Mouse (Mus musculus) intestine, embryonic 16.5 days (tissue): ENCODE data around the gene Taf3. TPM values are rescaled to one million over a fixed set of nuclear protein-coding genes. Genes with fewer than 3 reads are reported as not detected.

Source experiments
- ATAC-seq: fragments of 200-750 bp; cut with Nextera tagmentation; 2 replicates; pipeline ENCODE4 v1.8.0; 2017; ENCODE audit warnings: moderate TSS enrichment, moderate library complexity
- H3K27ac ChIP-seq: fragments of 300-500 bp; sonication (generic); 2 replicates; pipeline ENCODE4 v1.5.1; 2014; ENCODE audit warnings: mild to moderate bottlenecking, low read length
- H3K27me3 ChIP-seq: fragments of 300-500 bp; sonication (generic); replicated peaks from 2 replicates; pipeline ENCODE4 v1.6.1; 2014; ENCODE audit warnings: low read length, control low read depth, mixed read lengths; ENCODE audit not compliant: control insufficient read depth, insufficient read depth
- H3K36me3 ChIP-seq: fragments of 300-500 bp; sonication (generic); 2 replicates; pipeline ENCODE4 v1.6.1; 2014; ENCODE audit warnings: low read length, control low read depth; ENCODE audit not compliant: control insufficient read depth, insufficient read depth
- H3K4me1 ChIP-seq: fragments of 300-500 bp; sonication (generic); 2 replicates; pipeline ENCODE4 v1.6.1; 2014; ENCODE audit warnings: low read length, control low read depth, mixed read lengths; ENCODE audit not compliant: control insufficient read depth, insufficient read depth
- H3K4me2 ChIP-seq: fragments of 300-500 bp; sonication (generic); 2 replicates; pipeline ENCODE4 v1.6.1; 2014; ENCODE audit warnings: low read depth, low read length, control low read depth
- H3K4me3 ChIP-seq: fragments of 300-500 bp; sonication (generic); 2 replicates; pipeline ENCODE4 v1.5.1; 2014; ENCODE audit warnings: mild to moderate bottlenecking, low read length
- H3K9ac ChIP-seq: fragments of 300-500 bp; sonication (generic); 2 replicates; pipeline ENCODE4 v1.6.1; 2014; ENCODE audit warnings: low read depth, low read length
- H3K9me3 ChIP-seq: fragments of 300-500 bp; sonication (generic); 2 replicates; pipeline ENCODE4 v1.6.1; 2016; ENCODE audit warnings: low read length, control low read depth; ENCODE audit not compliant: control insufficient read depth
- WGBS: fragments of 180-500 bp; shearing (Covaris S2); extraction: QIAGEN DNeasy Blood & Tissue Kit; methylation state at CpG from one replicate; pipeline ENCODE4 v1.1.7; 2014; 5-methylcytosine and 5-hydroxymethylcytosine counted together
- polyA plus RNA-seq: library from polyadenylated mRNA; unstranded; fragments of >200 nt; fragmentation: Nextera tagmentation; extraction: Ambion mirVana; gene quantifications from 2 replicates; pipeline ENCODE4 v1.2.1, GENCODE M21; 2015

Taf3 gene
- polyA plus RNA-seq, 1 experiment from 2014 or later: 8.9 TPM

DNA sequence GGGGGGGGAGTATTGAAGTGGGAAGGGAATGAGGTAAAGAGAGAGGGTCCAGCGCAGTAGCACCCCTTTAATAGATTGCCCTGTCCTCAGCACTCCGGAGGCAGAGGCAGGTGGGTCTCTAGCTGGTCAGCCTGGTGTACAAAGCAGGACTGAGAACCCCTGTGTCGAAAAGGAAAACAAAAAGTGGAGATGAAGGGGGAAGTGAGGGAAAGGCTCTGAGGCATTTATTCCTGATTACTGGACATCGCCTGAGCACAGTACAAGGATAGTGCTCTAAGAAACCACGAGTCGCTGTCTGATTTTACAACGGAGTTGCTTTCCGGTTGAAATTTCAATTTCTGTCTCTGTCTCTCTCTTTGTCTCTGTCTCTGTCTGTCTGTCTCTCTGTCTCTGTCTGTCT is 158.1 kb downstream of the Taf3 start:
- 5% methylated on average over 8 of the region's 8 CpGs for WGBS
- Histone ChIP-seq H3K4me1 (0 out of 2 replicates have a peak, but pooled peaks cover 4% of the 10 kb centered on the region), H3K9me3 (no peaks in the 10 kb centered on the region), H3K36me3 (no peaks in the 10 kb centered on the region), H3K4me3 (no peak overlapping the region), H3K9ac (no peak overlapping the region), H3K27ac (no peak overlapping the region), H3K4me2 (no peak overlapping the region), H3K27me3 (peaks cover 82% of the 10 kb centered on the region)
- no peak for ATAC-seq

DNA sequence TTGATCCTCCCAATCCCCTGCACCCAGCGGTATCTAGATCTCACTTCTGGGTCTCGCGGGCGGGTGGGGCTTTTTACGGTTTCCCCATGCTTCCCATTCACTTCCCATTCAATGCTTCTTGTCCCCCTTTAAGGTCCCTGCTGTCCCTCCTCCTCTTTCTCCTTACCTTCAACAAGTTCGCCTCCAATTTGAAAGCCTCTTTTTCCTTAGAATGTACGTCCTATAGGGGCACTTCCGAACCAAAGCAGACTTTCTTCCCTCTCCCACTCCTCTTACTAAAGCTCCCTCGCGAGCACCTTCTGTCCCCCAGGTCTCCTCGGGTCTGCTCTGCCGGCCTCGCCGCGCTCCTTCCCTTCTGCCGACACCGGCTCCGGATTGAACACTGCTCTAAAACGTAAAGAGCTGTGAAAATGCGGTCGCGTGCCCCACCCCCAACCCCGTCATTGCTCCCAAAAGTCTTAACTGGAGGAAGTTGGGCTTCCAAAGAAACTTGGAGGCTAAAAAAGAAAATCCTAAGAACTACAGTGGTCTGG is 158.7 kb downstream of the Taf3 start, which contains the start of gene Gata3:
Gata3 (minus strand) TSS at position 384 of the 533 bp plus-strand sequence.
- Histone ChIP-seq H3K36me3 (no peaks in the 10 kb centered on the region), H3K4me1 (0 out of 2 replicates have a peak, but pooled peaks cover 4% of the 10 kb centered on the region), H3K9me3 (no peaks in the 10 kb centered on the region), H3K4me2 (peak within 1 kb of the TSS; percentile 39), H3K27me3 (peaks cover 83% of the 10 kb centered on the region), H3K9ac (no peak within 1 kb of the TSS), H3K27ac (no peak within 1 kb of the TSS), H3K4me3 (peak within 1 kb of the TSS; percentile 31)
- WGBS: 1% methylated on average over 23 of the region's 23 CpGs
- ATAC-seq: peak; percentile 12; the same call in 1 of the 2 replicates

DNA sequence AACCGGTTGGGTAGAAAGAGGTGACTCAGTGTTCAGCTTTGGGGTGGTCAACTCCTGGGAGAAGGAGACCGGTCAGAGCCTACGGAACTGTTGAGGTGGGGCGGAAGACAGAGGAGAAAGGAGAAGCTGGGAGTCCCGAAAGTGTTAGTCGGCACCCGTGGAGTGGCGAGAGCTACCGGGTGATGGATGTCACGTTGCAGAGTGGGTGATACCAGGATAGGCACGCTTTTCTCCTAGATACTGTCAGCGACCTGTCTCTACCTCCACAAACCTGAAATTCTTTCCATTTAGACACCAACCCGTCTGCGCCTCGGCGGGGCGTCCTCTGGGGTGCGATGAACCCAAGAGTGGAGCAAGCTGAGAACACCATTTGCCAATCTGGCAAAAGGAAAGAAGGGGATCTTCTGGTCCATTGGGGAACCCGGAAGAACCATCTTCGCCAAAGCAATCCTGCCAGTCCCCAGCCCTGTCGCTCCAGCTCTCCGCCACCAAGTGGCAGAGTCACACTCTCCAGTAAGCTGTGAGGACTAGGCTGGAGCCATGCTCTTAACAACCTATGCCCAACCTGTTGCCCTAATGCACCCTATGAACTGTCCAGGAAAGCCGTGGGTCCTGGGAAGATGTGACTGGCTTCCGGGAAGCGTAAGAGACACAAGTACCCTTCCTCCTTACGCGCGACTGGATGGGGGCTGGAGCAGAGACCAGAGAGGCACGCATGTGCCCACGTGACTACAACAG is 159.3 kb downstream of the Taf3 start, which contains the start of gene 9230102O04Rik:
9230102O04Rik (minus strand) TSS at position 628 of the 738 bp plus-strand sequence.
- H3K9me3 ChIP-seq: no peaks in the 10 kb centered on the region
- H3K4me2 ChIP-seq: peak within 1 kb of the TSS; percentile 39
- under 1% methylated on average over 30 of the region's 30 CpGs for WGBS
- peak; percentile 92 for ATAC-seq
- no peaks in the 10 kb centered on the region for H3K36me3 ChIP-seq
- no peak within 1 kb of the TSS for H3K27ac ChIP-seq
- no peak within 1 kb of the TSS for H3K9ac ChIP-seq
- H3K4me1 ChIP-seq: 0 out of 2 replicates have a peak, but pooled peaks cover 4% of the 10 kb centered on the region
- peaks cover 83% of the 10 kb centered on the region for H3K27me3 ChIP-seq
- H3K4me3 ChIP-seq: peak within 1 kb of the TSS; percentile 31

DNA sequence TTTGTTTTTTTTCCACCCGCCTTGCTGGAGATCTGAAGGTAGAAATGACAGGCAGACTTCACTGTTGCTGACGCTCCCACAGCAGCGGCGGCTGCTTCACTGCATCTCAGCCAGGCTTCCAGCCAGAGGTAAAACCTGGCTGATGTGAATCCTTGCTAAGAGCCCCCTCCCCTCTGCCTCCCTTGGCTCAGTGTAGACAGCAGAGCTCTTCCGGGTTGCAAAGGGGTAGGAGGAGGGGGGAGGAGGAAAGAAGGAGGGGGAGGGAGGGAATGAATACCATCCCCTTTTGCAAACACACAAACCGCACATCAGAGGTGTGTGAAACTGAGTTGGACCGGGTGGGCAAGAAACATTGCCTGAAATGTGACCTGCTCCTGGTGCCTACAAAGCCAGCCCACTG is 160.8 kb downstream of the Taf3 start:
- Histone ChIP-seq H3K27me3 (peaks cover 74% of the 10 kb centered on the region), H3K4me3 (no peak overlapping the region), H3K4me1 (0 out of 2 replicates have a peak, but pooled peaks cover 8% of the 10 kb centered on the region), H3K27ac (no peak overlapping the region), H3K4me2 (no peak overlapping the region), H3K9me3 (no peaks in the 10 kb centered on the region), H3K36me3 (no peaks in the 10 kb centered on the region), H3K9ac (no peak overlapping the region)
- WGBS: under 1% methylated on average over 7 of the region's 7 CpGs
- no peak for ATAC-seq

DNA sequence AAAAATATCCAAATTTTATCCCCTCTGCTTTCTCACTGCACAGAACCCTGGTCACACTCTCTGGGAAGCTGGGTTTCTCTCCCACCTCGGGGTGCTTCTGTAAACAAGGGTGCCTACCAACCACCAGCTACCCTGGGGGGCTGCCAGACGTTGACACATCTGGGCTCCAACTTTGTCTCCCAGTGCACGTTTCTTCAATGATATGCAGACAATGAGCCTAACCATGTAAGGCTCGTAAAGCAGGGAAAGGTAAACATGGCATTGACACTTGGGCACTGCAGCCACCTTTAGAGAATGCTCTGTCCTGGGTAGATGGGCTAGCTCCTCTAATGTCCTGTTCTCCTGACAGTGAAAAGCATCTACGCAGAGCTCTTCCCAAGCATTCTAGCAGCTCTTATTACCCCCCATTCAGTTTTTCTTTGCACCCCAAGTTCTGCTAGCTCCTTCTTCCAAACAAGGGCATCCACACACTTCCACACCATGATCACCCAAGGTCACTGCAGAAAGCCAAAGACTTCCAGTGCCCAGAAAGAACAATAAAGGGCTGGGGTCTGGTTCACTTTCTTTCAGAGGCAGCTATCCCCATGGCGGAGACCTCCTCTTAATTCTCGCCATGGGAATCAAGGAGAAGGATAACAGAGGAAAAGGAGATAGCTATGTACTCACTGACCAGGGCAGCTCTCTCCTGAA is 161.3 kb downstream of the Taf3 start:
- Histone ChIP-seq H3K9me3 (no peaks in the 10 kb centered on the region), H3K27ac (no peak overlapping the region), H3K9ac (no peak overlapping the region), H3K27me3 (peaks cover 76% of the 10 kb centered on the region), H3K4me3 (no peak overlapping the region), H3K36me3 (no peaks in the 10 kb centered on the region), H3K4me1 (peaks cover 13% of the 10 kb centered on the region; the same call in 1 of the 2 replicates), H3K4me2 (no peak overlapping the region)
- ATAC-seq: no peak
- 5% methylated on average over 7 of the region's 7 CpGs for WGBS

DNA sequence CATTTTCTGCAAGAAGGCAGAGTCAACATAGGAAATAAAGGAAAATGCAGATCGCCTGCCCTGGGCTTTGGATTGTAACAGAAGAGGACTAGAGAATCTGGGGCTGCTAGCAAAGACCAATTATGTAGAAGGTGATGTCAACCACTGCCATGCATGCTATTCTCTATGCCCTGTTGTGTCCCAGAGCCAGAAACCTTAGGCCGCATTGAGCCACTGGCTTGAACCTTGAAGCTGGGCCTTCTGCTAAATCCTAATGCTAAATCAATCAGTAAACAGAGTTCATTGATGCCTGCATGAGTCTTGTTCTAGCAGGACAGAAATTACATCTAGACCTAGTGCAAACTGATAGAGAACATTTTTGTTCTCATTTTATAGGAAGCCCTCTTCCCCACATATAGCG is 162.4 kb downstream of the Taf3 start:
- Histone ChIP-seq H3K4me3 (no peak overlapping the region), H3K27ac (no peak overlapping the region), H3K9ac (no peak overlapping the region), H3K4me1 (peaks cover 20% of the 10 kb centered on the region), H3K27me3 (peaks cover 83% of the 10 kb centered on the region), H3K36me3 (no peaks in the 10 kb centered on the region), H3K4me2 (no peak overlapping the region), H3K9me3 (no peaks in the 10 kb centered on the region)
- WGBS: 17% methylated on average over 3 of the region's 3 CpGs
- ATAC-seq: no peak

DNA sequence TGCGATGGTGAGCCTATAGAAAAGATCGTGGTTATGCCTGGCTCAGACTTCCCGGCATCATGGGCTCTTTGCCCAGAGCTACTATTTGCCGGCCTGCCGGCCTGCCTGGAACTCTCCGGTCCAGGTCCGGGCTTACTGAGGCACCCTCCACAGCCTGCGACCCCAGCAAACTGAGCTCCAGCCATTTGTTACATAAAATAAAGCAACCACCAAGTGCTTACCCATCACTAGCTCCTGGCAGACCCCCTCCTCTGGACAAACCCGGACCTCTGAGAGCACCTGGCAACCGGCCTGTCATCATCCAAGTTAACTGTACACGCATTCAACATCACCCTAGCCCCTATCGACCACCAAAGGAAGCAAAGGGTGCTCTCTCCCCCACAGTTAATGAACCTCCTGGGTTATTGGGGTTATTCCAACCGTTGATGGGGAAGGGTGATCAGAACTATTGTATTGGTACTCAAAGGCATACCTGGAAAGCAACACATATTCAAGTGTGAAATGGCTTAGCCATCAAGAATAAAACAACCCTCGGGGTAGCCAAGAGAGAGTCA is 163.1 kb downstream of the Taf3 start:
- no peak overlapping the region for H3K4me3 ChIP-seq
- WGBS: 8% methylated on average over 14 of the region's 14 CpGs
- ATAC-seq: no peak

DNA sequence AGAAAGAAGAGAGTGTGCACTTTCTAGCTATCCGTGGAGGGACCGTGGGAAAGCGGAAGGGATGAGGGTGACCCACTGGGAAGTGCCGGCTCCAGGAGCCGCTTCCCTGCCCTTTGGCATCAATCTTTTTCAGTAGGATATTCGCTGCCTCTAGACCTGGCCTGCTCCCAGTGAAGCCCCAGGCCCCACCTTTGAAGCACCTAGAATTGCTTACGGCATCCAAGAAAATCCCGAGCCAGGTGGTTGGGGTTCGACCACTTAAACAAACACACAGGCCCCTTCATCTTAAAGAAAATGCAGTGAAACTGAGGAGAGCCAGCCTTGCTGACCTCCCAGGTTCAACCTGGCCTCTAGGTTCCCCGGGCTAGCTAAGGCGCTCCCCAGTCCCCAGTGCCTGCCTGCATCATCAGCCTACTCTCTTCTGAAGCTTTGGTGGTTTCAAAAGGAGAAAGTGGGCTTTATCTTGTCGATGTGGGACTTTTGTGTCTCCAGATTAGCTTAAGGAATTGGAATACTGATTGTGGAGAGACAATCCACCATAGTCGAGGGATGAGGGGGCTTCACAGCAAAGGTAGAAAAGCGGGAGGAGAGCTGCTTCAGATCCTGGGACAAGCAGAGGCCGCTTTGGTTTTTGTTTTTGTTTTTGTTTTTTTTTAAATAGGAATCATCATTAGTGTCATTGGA is 163.7 kb downstream of the Taf3 start:
- Histone ChIP-seq H3K4me3 (no peak overlapping the region), H3K36me3 (no peaks in the 10 kb centered on the region), H3K4me1 (peaks cover 23% of the 10 kb centered on the region), H3K27me3 (peaks cover 83% of the 10 kb centered on the region), H3K27ac (no peak overlapping the region), H3K9ac (no peak overlapping the region), H3K9me3 (no peaks in the 10 kb centered on the region), H3K4me2 (no peak overlapping the region)
- ATAC-seq: no peak
- WGBS: 4% methylated on average over 15 of the region's 15 CpGs

More for the DNA sequence above, 163.1 kb downstream of the Taf3 start:
- no peak overlapping the region for H3K27ac ChIP-seq
- H3K4me1 ChIP-seq: peaks cover 23% of the 10 kb centered on the region
- no peak overlapping the region for H3K9ac ChIP-seq
- H3K36me3 ChIP-seq: no peaks in the 10 kb centered on the region
- peaks cover 83% of the 10 kb centered on the region for H3K27me3 ChIP-seq
- no peaks in the 10 kb centered on the region for H3K9me3 ChIP-seq
- no peak overlapping the region for H3K4me2 ChIP-seq
